Mouse (Mus musculus) WW6 (cell line): ENCODE data around the gene Dyrk3.

Experiments used
- DNase-seq: peaks from one replicate; pipeline ENCODE4 v3.0.0-alpha.2; 2013; ENCODE audit warnings: low read depth, low spot score

Gene Dyrk3

DNA sequence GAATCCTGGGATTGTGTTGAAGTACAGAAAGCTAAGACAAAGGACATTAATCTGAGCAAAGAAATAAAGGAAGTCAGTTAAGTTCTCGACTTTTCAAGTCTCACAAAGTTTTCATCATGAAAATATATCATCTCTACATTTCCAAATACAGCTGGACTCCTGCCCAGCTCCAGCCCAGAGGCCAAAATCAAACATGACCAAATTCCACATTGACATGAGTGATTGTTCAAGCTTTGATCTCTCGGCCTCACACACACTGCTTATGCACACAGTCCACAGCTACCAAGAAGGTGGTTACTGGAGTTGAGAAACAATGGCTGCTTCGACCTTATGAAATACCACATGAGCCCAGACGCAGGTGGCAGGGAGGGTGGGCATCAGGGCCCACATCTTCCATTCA, 54.5 kb downstream of the Dyrk3 start:
- no peak for DNase-seq

GRCm38 (mm10) chr1:131083122-131083521, 55.0 kb downstream of the Dyrk3 start:
- DNase-seq, result no peak

DNA sequence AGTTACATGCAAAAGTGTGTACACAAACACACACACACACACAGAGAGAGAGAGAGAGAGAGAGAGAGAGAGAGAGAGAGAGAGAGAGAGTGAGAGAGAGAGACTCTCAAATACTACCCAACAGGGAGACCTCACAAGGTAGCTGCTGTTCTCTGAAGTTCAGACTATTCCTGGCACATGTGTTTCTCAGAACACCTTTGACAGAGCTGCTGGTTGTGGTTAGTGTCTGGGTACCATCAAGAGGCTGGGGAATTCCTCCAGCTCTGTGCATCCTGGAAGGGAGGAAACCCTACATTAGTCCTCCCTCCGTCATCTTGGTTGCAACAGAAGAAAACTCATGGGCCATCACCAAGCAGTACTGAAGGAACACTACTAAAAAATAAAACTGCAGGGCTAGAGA, 57.5 kb downstream of the Dyrk3 start:
- DNase-seq, result no peak

DNA sequence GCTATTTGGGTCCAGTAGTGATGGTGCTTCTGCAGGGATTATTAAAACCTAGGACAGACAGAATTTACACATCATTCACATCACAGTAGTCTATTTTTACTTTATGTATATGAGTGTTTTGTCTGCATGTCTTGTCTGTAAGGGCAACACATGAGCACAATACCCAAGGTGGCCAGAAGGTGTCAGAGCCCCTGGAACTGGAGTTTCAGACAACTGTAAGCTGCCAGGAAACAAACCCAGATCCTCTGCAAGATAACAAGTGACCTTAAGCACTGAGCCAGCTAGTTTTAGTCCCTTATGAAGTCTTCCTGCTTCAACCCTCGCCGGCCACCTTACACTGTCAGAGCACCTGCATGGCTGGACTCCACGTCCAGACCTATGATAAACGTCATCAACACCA, 58.4 kb downstream of the Dyrk3 start:
- DNase-seq, result no peak

DNA sequence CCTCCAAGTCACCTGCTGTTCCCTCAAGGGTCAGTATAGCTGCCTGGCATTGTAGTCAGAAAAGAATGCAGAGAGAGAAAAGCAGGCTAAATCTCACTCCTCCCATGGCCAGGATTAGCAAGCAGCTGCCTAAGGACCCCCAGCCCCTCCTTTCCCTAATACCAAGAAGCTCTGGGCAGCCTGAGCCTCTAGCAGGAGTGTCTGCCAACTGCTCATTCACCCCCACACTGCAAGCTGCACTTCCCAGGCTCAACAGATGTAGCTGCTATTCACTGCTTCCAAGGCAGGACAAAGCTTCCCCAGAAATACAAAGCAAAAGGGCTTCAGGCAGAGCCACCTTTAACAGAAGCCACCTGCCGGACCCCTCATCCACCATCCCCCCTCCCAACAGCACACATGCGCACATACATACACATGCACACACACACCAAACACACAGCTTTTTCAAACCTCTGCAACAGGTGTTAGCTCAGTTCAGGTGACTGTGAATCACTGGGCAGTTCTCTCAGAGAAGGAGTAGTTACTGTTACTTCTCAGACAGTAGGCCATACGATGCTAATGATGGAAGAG, 59.3 kb downstream of the Dyrk3 start:
- no peak for DNase-seq
